1 mouse cellular context compared by ENCODE assay signal in genomic region chr11:101442127-101442693, GRCm38 (mm10).
TF ChIP-seq lines count a peak whose summit lies in the region.

Rpl27 (plus strand) TSS chr11:101442298.

TF ChIP-seq in MEL, 35 proteins besides CTCF, POLR2A, EP300 and RAD21 (continued from another document):
- TF ChIP-seq UBTF (IDR thresholded peaks at IDR 0.05; ENCODE audit: borderline replicate concordance, insufficient read depth, low read depth, low read length) (no peak), MAZ (IDR thresholded peaks at IDR 0.05; ENCODE audit: low read depth, low read length) (peak; percentile 86; the same call in 1 of the 2 replicates), USF1 (IDR thresholded peaks at IDR 0.05; ENCODE audit: low read depth, low read length) (peak; percentile 69), MYC (IDR thresholded peaks at IDR 0.05; ENCODE audit: low read depth, low read length) (peak; percentile 99)
TF ChIP-seq in MEL: peak in this region for 24.
